25 mouse cellular contexts compared by ENCODE assay signal in genomic region chr7:68281341-68281740, GRCm38 (mm10). TPM values are rescaled to one million over a fixed set of nuclear protein-coding genes. Genes with fewer than 3 reads are reported as not detected.
DNase-seq lines count a peak whose midpoint lies in the region.
"Had no signal": no experiment of that assay in that cellular context is flagged by ENCODE, and none has a peak within 500 bp of the region (broad histone marks: within the 10 kb centered on the region; RNA-seq: fewer than 3 reads in every experiment).

No protein-coding gene starts in this region.

- no peaks in the 10 kb centered on the region for H3K36me3 ChIP-seq in splenic B cell, adult 2 months (ENCODE audit: control insufficient read depth, insufficient read depth, low read length, poor library complexity, severe bottlenecking)
- H3K36me3 ChIP-seq: embryonic facial prominence, embryonic 12.5 days; heart, embryonic 12.5 days; kidney, embryonic 15.5 days; limb, embryonic 12.5 days; liver, embryonic 13.5 days; midbrain, embryonic 15.5 days; neural tube, embryonic 13.5 days had no signal

- H3K27me3 ChIP-seq in splenic B cell, adult 2 months (ENCODE audit: control insufficient read depth, insufficient read depth, low read length, poor library complexity, severe bottlenecking) = no peaks in the 10 kb centered on the region
- H3K27me3 ChIP-seq: embryonic facial prominence, embryonic 12.5 days; kidney, embryonic 15.5 days; limb, embryonic 12.5 days had no signal

- peak; percentile 30 for DNase-seq in right cerebral cortex, adult 18-20 months
- no peak for DNase-seq in right cerebral cortex, postnatal 25 days
- DNase-seq in CD4-positive, CD25-positive, alpha-beta regulatory T cell, adult 2 months (ENCODE audit: low read depth, low spot score) = peak; percentile 87
- peak; percentile 80 for DNase-seq in T-cell, adult 2 months (ENCODE audit: low spot score)
- DNase-seq in splenic B cell, adult 2 months (ENCODE audit: low read depth, low spot score) = peak; percentile 54
- DNase-seq in urinary bladder, postnatal 14 days (ENCODE audit: low spot score) = no peak
- DNase-seq in heart, postnatal 4 days = no peak
- no peak for DNase-seq in urinary bladder, postnatal 25 days (ENCODE audit: low spot score)
- DNase-seq: adrenal gland, postnatal 36 days; cerebellum, adult 18-20 months; cerebellum, postnatal 14 days; gastrocnemius, postnatal 10 days; heart, adult 18-20 months; heart, postnatal 10 days; kidney, adult 11 months; kidney, postnatal 36 days; layer of hippocampus, postnatal 36 days; liver, embryonic 13.5 days; lung, embryonic 14.5 days had no signal

RNA-seq across cellular contexts. Expression of gene Fam169b, which starts 7.7 kb away (rescaled TPM):
- total RNA-seq in heart, postnatal 4 days (2021) = under 1 TPM in 1 of 2 experiments, not detected in 1; 0.24 TPM

RNA-seq across cellular contexts. Expression of gene Pgpep1l, which starts 17.3 kb away (rescaled TPM):
- not detected for total RNA-seq in heart, postnatal 4 days (2021)
- total RNA-seq: adrenal gland, postnatal 36 days; heart, adult 18-20 months; heart, postnatal 10 days had no signal

Comparison
In these comparisons a context has a peak if more than half of its experiments do, and no peak if none do; other contexts are left out.
1. DNase-seq: peak in right cerebral cortex, adult 18-20 months (single experiment), CD4-positive, CD25-positive, alpha-beta regulatory T cell, adult 2 months (single experiment), T-cell, adult 2 months (single experiment) and splenic B cell, adult 2 months (single experiment); none in right cerebral cortex, postnatal 25 days (single experiment), urinary bladder, postnatal 14 days (single experiment), heart, postnatal 4 days (single experiment) and urinary bladder, postnatal 25 days (single experiment).